Mouse (Mus musculus) left cerebral cortex, postnatal 25 days (tissue): Measurements from ENCODE around the gene Olfr348. TPM values are rescaled to one million over a fixed set of nuclear protein-coding genes. Genes with fewer than 3 reads are reported as not detected.

Source experiments
- DNase-seq, 2 experiments: peaks; one replicate each; pipeline ENCODE4 v3.0.0; 2022; ENCODE audit warnings: low spot score in 2 of 2, mixed read lengths in 1 of 2
- intact Hi-C: fragments of 180-260 bp; cut with DNase I; formaldehyde crosslinking; loops from one replicate; pipeline ENCODE4 v1.15.1; 2025
- total RNA-seq, 2 experiments: library from RNA; stranded (reverse); gene quantifications; 2 replicates each; pipeline ENCODE4 v1.2.3; 2021

The Olfr348 gene
- not detected for total RNA-seq

- intact Hi-C loops: no loop called here
- DNase-seq: no peak
These were observed at the start of gene Olfr348 for GRCm38 (mm10) chr2:36783976-36784375. Gene Olfr348 (plus strand): TSS chr2:36784276.

- intact Hi-C loops: no loop called here
- DNase-seq: no peak
These were observed 47.9 kb upstream of the Olfr348 start for GRCm38 (mm10) chr2:36736226-36736625.

DNA sequence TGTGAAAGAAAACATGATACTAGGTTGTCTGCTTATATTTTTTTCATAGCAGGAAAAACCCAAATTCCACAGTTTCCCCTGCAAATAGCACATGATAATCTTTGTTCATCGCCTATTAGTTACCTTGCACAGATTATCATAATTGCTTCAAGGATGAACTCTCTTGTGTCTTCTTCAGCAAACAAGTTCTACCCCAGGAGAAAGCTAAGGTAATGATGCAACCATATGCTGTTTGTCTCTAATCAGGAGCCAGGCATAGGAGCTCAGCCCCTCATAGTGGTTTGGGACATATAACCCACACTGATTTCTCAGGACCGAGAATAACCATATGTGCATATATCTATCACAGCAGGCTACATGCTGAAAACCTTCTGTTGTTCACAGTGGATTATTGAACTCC is 6.2 kb downstream of the Olfr348 start, which contains the start of gene Olfr50:
Gene Olfr50 (plus strand): TSS at position 301 of the 400 bp plus-strand sequence.
- DNase-seq: no peak
- intact Hi-C loops: no loop called here

- intact Hi-C loops: no loop called here
- no peak for DNase-seq
These were observed 32.9 kb downstream of the Olfr348 start, which contains the start of gene Olfr3 for GRCm38 (mm10) chr2:36816932-36817331. Gene Olfr3 (minus strand): TSS chr2:36817032.

Other genes with a start within 250 kb of the Olfr348 start
- gene Olfr344, start 217.6 kb upstream of the Olfr348 start, total RNA-seq: under 1 TPM in 1 of 2 experiments, not detected in 1; 0.05 TPM
- gene Olfr345, start 144.2 kb upstream of the Olfr348 start, total RNA-seq: not detected
- not detected for gene Olfr346, start 98.5 kb upstream of the Olfr348 start, total RNA-seq
- gene Olfr347, start 52.4 kb upstream of the Olfr348 start, total RNA-seq: not detected
- not detected for gene Olfr50, start 6.3 kb downstream of the Olfr348 start, total RNA-seq
- not detected for gene Olfr3, start 32.8 kb downstream of the Olfr348 start, total RNA-seq
- gene Olfr350, start 62.0 kb downstream of the Olfr348 start, total RNA-seq: not detected
- not detected for gene Olfr351, start 78.4 kb downstream of the Olfr348 start, total RNA-seq
- gene Olfr352, start 84.2 kb downstream of the Olfr348 start, total RNA-seq: not detected
- gene Olfr353, start 108.7 kb downstream of the Olfr348 start, total RNA-seq: not detected
- not detected for gene Olfr354, start 121.4 kb downstream of the Olfr348 start, total RNA-seq
- not detected for gene Olfr355, start 144.6 kb downstream of the Olfr348 start, total RNA-seq
- gene Olfr356, start 152.8 kb downstream of the Olfr348 start, total RNA-seq: not detected
- not detected for gene Olfr357, start 209.6 kb downstream of the Olfr348 start, total RNA-seq
- not detected for gene Olfr358, start 225.1 kb downstream of the Olfr348 start, total RNA-seq